Mouse (Mus musculus) hematopoietic multipotent progenitor cell, adult 10-12 weeks (in vitro differentiated cells): ENCODE results near the gene Lrrn4cl. TPM values are rescaled to one million over a fixed set of nuclear protein-coding genes. Genes with fewer than 3 reads are reported as not detected.

ENCODE experiments used
- polyA plus RNA-seq: library from polyadenylated mRNA; stranded (reverse); fragments of >175 nt; gene quantifications from 2 replicates; pipeline ENCODE4 v1.2.3, GENCODE M21; 2012; ENCODE audit warnings: low replicate concordance

Gene Lrrn4cl
- 0.12 TPM in 1 of 2 replicates, not detected in the other for polyA plus RNA-seq

GRCm38 (mm10) chr19:8850402-8850901, at the start of gene Lrrn4cl:
Gene Lrrn4cl, plus strand, starts transcription at chr19:8850768.

GRCm38 (mm10) chr19:8802130-8802821, 48.3 kb upstream of the Lrrn4cl start, which contains the start of gene Zbtb3:
Gene Zbtb3, plus strand, starts transcription at chr19:8802555.

GRCm38 (mm10) chr19:8818801-8819595, 31.6 kb upstream of the Lrrn4cl start, which contains the start of gene Ttc9c:
Gene Ttc9c, minus strand, starts transcription at chr19:8819333.

GRCm38 (mm10) chr19:8819596-8820423, 30.8 kb upstream of the Lrrn4cl start, which contains the start of gene Hnrnpul2:
Gene Hnrnpul2, plus strand, starts transcription at chr19:8820010.

GRCm38 (mm10) chr19:8829660-8830059, 20.9 kb upstream of the Lrrn4cl start, which contains the start of gene AC129217.1:
Gene AC129217.1, plus strand, starts transcription at chr19:8829773.

GRCm38 (mm10) chr19:8837251-8837791, 13.2 kb upstream of the Lrrn4cl start, which contains the start of gene Bscl2:
Gene Bscl2, plus strand, starts transcription at chr19:8837467.

GRCm38 (mm10) chr19:8839103-8839907, 11.3 kb upstream of the Lrrn4cl start, which contains the start of gene Gng3:
Gene Gng3, minus strand, starts transcription at chr19:8839194.

GRCm38 (mm10) chr19:8871267-8872186, 21.0 kb downstream of the Lrrn4cl start, which contains the start of gene Ubxn1:
Gene Ubxn1, plus strand, starts transcription at chr19:8871496.

GRCm38 (mm10) chr19:8880311-8881033, 29.9 kb downstream of the Lrrn4cl start, which contains the start of gene Uqcc3:
Gene Uqcc3, minus strand, starts transcription at chr19:8880923.

GRCm38 (mm10) chr19:8883616-8884015, 33.0 kb downstream of the Lrrn4cl start, which contains the start of the genes Lbhd1 and Gm49403:
Gene Lbhd1, plus strand, starts transcription at chr19:8883732.
Gene Gm49403, plus strand, starts transcription at chr19:8883930.

GRCm38 (mm10) chr19:8888511-8889385, 38.2 kb downstream of the Lrrn4cl start, which contains the start of the genes 1810009A15Rik and Gm49416:
Gene 1810009A15Rik, plus strand, starts transcription at chr19:8888853.
Gene Gm49416, plus strand, starts transcription at chr19:8888926.

GRCm38 (mm10) chr19:8892829-8893766, 42.5 kb downstream of the Lrrn4cl start, which contains the start of gene Ints5:
Gene Ints5, plus strand, starts transcription at chr19:8893005.

GRCm38 (mm10) chr19:8897865-8898495, 47.4 kb downstream of the Lrrn4cl start, which contains the start of gene Ganab:
Gene Ganab, plus strand, starts transcription at chr19:8898071.

